Mouse (Mus musculus) urinary bladder, postnatal 4 days (tissue): ENCODE data around the gene Nufip1.

ENCODE experiments used
- DNase-seq, 2 experiments: peaks; one replicate each; pipeline ENCODE4 v3.0.0; 2021 to 2022; ENCODE audit warnings: low spot score in 2 of 2

Gene Nufip1

GRCm38 (mm10) chr14:76178447-76178846 lies 67.8 kb downstream of the Nufip1 start:
- no peak for DNase-seq

GRCm38 (mm10) chr14:76179343-76179742 lies 68.7 kb downstream of the Nufip1 start:
- no peak for DNase-seq

GRCm38 (mm10) chr14:76185358-76185757 lies 74.7 kb downstream of the Nufip1 start:
- no peak for DNase-seq

- DNase-seq: no peak
Measured at GRCm38 (mm10) chr14:76186299-76186698, 75.6 kb downstream of the Nufip1 start.
